Mouse (Mus musculus): ENCODE results near the gene Hk1.

The Hk1 gene

DNA sequence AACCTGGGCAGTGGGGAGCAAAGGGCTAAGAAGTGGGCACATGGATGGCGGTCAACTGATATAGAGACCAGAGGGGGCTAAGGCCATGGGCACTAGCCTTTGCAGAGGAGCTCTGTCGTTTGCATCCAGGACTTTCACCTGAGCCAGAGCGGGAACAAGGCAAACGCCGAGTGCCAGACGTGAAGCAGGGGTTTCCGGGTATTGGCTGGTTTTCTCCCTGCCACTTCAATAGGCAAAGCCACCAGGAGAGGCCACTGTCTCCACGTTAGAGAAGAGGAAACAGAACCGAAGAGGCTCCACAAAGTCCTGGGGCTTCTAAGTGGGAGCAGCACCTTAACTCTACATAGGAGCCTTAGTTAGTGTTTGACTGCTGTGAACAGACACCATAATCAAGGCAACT is 58.3 kb downstream of the Hk1 start:
- DNase-seq (ENCODE audit: extremely low spot score, low read depth, low spot score), result no peak

- no peak for DNase-seq (ENCODE audit: extremely low spot score, low read depth, low spot score)
These were observed 59.2 kb downstream of the Hk1 start for GRCm38 (mm10) chr10:62320402-62320978.

- no peak for DNase-seq (ENCODE audit: extremely low spot score, low read depth, low spot score)
These were observed 60.6 kb downstream of the Hk1 start for GRCm38 (mm10) chr10:62319154-62319553.

GRCm38 (mm10) chr10:62316467-62316866 is 63.2 kb downstream of the Hk1 start:
- no peak for DNase-seq (ENCODE audit: extremely low spot score, low read depth, low spot score)

- no peak for DNase-seq (ENCODE audit: extremely low spot score, low read depth, low spot score)
These were observed 65.8 kb downstream of the Hk1 start for GRCm38 (mm10) chr10:62313885-62314424.

- no peak for DNase-seq (ENCODE audit: extremely low spot score, low read depth, low spot score)
These were observed 66.6 kb downstream of the Hk1 start for GRCm38 (mm10) chr10:62313140-62313539.

GRCm38 (mm10) chr10:62311464-62311863 is 68.2 kb downstream of the Hk1 start:
- no peak for DNase-seq (ENCODE audit: extremely low spot score, low read depth, low spot score)

- no peak for DNase-seq (ENCODE audit: extremely low spot score, low read depth, low spot score)
These were observed 69.3 kb downstream of the Hk1 start for GRCm38 (mm10) chr10:62310259-62311039.

DNA sequence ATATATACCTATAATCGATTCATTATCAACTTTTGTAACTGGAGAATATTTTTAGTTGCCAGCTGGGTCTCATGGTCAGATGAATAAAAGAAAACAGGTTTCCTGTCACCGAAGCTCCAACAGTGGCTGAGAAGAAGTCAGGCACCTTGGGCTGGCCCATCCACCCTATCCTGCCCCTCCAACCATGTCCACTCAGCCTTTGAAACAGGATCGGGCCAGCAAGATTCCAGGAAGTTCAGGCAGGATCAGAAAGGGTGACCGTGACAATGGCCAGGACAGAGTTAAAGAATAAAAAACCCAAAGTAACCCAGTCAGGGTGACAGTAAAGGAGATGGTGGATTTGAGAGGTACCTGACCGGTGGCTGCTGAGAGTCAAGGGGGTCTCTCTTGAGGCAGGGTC is 70.1 kb downstream of the Hk1 start:
- DNase-seq (ENCODE audit: extremely low spot score, low read depth, low spot score), result no peak

DNA sequence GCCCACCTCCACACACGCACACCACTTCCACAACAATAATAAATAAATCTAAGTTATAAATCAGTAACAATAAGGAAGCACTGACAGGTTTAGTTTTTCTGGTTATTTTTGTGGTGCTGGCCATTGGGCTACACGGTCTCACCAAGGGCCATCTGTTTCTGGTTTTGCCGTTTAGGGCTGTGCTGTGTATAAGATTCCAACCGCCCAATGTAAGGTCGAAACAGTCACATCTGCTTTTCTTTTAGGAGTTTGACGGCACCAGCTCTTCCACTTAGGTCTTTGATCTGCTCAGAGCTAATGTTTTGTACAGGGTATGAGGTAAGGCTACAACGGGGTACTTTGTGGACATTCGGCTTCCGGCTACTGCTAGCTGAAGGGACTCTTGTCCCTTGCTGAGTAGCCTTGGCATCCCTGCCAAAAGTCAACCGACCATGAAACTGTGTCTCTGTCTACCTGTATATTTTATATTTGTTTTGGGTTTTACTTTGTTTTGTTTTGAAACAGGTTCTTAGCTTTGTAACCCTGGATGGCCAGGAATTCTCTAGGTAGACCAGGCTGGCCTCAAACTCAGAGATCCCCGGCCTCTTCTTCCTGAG is 70.7 kb downstream of the Hk1 start:
- peak; percentile 26 for DNase-seq (ENCODE audit: extremely low spot score, low read depth, low spot score)

- no peak for DNase-seq (ENCODE audit: extremely low spot score, low read depth, low spot score)
These were observed 73.2 kb downstream of the Hk1 start for GRCm38 (mm10) chr10:62306483-62306882.

DNA sequence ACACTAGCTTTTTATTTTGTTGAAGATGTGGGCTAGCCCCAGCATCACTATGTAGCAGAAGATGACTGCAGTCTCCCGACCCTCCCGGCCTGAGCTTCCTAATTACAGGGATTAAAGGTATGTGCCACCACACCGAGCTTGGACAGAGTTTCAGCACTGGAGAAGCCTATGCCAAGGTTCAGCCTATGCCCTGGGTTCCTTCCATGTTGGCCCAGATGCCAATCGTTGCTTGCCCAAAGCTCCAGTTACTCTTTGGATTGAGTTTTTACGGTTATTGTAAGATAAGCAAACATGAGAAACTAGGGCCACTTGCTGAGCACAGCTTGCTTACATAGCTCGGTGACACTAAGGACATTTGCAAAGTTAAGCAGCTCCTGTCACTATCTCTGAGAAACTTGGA is 74.6 kb downstream of the Hk1 start:
- no peak for DNase-seq (ENCODE audit: extremely low spot score, low read depth, low spot score)

GRCm38 (mm10) chr10:62300006-62300827 is 79.5 kb downstream of the Hk1 start:
- DNase-seq (ENCODE audit: extremely low spot score, low read depth, low spot score), result no peak

DNA sequence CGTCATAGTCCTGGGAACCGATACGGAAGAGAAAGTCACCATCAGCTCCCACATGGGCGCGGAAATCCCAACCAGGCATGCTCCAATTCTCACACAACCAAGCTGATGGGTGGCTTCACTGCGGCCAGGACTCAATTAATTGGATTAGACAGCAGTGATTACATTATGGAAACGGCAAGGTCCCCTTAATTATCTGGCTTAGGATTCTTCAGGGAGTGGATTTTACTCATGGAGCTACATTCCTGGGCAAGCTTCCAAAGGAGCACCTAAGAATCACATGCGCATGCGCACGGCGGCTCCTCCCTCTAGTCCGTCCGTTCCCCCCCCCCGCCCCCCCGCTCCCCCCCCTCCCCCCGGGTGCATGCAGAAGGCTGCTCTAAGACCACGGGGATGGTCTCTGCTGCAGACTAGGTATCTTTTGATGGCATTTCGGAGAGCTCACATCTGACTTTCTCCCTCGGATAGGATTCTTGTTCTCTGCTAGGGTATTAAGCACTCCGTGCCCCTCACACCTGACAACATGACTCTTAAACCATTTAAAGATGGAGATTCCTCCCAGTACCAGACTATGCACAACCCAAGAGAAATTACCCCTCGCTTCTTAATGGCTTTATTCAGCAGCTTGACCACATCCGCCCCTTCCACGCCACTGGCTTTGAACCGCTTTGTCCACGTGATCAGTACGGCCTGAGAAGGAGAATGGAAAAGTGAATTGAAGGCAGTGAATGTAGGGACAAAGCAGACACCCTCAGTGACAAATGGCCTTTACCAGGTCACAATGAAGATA is 83.4 kb downstream of the Hk1 start:
- no peak for DNase-seq (ENCODE audit: extremely low spot score, low read depth, low spot score)

DNA sequence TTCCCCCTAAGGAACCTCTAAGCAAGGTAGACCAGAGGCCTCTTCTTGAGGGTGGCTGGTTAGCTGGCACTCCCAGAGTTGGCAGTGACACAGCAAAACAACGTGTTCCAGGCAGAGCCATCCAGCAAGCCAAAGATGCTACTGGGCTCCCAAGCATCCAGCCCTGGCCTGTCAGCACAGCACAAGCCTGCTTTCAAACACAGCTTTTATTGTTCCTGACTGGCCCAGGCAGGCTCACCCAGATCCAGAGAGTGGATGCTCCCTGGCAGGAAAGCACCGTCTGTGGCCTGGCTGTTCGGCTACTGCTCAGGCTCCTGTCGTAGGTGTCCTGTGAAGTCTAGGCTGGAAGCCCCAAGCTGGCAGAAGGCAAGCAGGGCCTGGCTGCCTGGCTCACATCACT is 85.6 kb downstream of the Hk1 start:
- no peak for DNase-seq (ENCODE audit: extremely low spot score, low read depth, low spot score)

- no peak for DNase-seq (ENCODE audit: extremely low spot score, low read depth, low spot score)
These were observed 92.1 kb downstream of the Hk1 start for GRCm38 (mm10) chr10:62287460-62288124.

DNA sequence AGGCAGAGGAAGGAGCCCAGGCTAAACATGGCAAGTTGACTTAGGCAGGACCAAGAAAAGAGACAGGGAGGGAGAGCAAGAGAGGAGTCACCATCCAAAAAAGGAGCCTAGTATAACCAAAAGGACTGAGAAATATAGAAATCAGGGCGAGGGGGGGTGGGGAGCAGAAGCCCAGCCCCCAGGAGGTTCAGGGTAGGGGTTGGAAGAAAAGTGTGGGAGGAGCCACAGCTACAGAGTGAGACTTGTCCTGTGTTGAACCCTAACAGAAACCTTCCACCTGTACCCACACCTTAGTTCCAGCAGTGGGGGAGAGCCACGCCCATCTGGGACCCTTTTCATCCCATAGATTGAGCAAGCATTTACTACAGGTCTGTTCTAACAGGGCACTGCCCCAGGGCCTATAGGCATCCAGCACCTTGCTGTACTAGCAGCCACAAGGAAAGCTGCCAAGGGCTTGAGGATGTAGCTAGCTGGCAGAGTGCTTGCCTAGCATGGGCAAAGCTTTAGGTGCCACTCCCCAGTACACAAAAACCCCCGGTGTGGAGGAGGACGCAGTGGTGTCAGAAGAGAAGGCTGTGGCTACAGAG is 96.4 kb downstream of the Hk1 start:
- no peak for DNase-seq (ENCODE audit: extremely low spot score, low read depth, low spot score)

- DNase-seq (ENCODE audit: extremely low spot score, low read depth, low spot score), result no peak
These were observed 96.9 kb downstream of the Hk1 start for GRCm38 (mm10) chr10:62282782-62283181.

- no peak for DNase-seq (ENCODE audit: extremely low spot score, low read depth, low spot score)
These were observed 100.0 kb downstream of the Hk1 start for GRCm38 (mm10) chr10:62279671-62280070.

- DNase-seq (ENCODE audit: extremely low spot score, low read depth, low spot score), result no peak
These were observed 100.6 kb downstream of the Hk1 start for GRCm38 (mm10) chr10:62279066-62279465.

Measured in hindlimb bud, embryonic 11.5 days (tissue).